ENCODE assay signal across 15 mouse cellular contexts in genomic region chr11:40362530-40363185, GRCm38 (mm10).
DNase-seq lines count a peak whose midpoint lies in the region; ATAC-seq and TF ChIP-seq lines count a peak whose summit lies in the region.
"Had no signal": no experiment of that assay in that cellular context is flagged by ENCODE, and none has a peak within 500 bp of the region (broad histone marks: within the 10 kb centered on the region; RNA-seq: fewer than 3 reads in every experiment).

No protein-coding gene starts in this region.

- no peaks in the 10 kb centered on the region for H3K27me3 ChIP-seq in liver, adult 2 months (ENCODE audit: control insufficient read depth, insufficient read depth, low read length)
- no peaks in the 10 kb centered on the region for H3K27me3 ChIP-seq in liver, embryonic 11.5 days (replicated peaks; ENCODE audit: control insufficient read depth, insufficient read depth, low read length)
- no peaks in the 10 kb centered on the region for H3K27me3 ChIP-seq in embryonic facial prominence, embryonic 10.5 days (replicated peaks; ENCODE audit: low read depth, poor library complexity, severe bottlenecking)
- no peaks in the 10 kb centered on the region for H3K27me3 ChIP-seq in intestine, postnatal 0 days (replicated peaks; ENCODE audit: control insufficient read depth, insufficient read depth, low read length)

- H3K36me3 ChIP-seq in liver, adult 2 months (ENCODE audit: control insufficient read depth, insufficient read depth, low read length) = no peaks in the 10 kb centered on the region
- H3K36me3 ChIP-seq in liver, embryonic 11.5 days (ENCODE audit: control insufficient read depth, insufficient read depth, low read length) = no peaks in the 10 kb centered on the region
- no peaks in the 10 kb centered on the region for H3K36me3 ChIP-seq in embryonic facial prominence, embryonic 10.5 days (replicated peaks)
- no peaks in the 10 kb centered on the region for H3K36me3 ChIP-seq in intestine, postnatal 0 days (ENCODE audit: control insufficient read depth, insufficient read depth)

- WGBS in liver, adult 2 months = 43% methylated on average over 2 of the region's 2 CpGs
- WGBS in liver, embryonic 11.5 days = 43% methylated on average over 2 of the region's 2 CpGs
- WGBS in embryonic facial prominence, embryonic 10.5 days = 49% methylated on average over 2 of the region's 2 CpGs
- WGBS in intestine, postnatal 0 days = 54% methylated on average over 2 of the region's 2 CpGs

- no peak for TF ChIP-seq CTCF in liver, adult 2 months (IDR thresholded peaks at IDR 0.05; ENCODE audit: low read depth, low read length)
- no peak for TF ChIP-seq CTCF in intestine, postnatal 0 days (IDR thresholded peaks at IDR 0.05; ENCODE audit: low read depth)

- no peaks in the 10 kb centered on the region for H3K79me2 ChIP-seq in liver, adult 2 months (ENCODE audit: control insufficient read depth, insufficient read depth, low read length)

- H3K27ac ChIP-seq in liver, adult 2 months (replicated peaks; ENCODE audit: insufficient read depth, low read depth, low read length) = no peak overlapping the region
- H3K27ac ChIP-seq in liver, embryonic 11.5 days (ENCODE audit: low read depth, low read length) = no peak overlapping the region
- H3K27ac ChIP-seq in embryonic facial prominence, embryonic 10.5 days (replicated peaks) = no peak overlapping the region
- H3K27ac ChIP-seq in intestine, postnatal 0 days (ENCODE audit: low read depth, low read length) = no peak overlapping the region
- H3K27ac ChIP-seq: heart, adult 2 months had no signal

- no peak overlapping the region for H3K4me3 ChIP-seq in liver, adult 2 months (ENCODE audit: insufficient read depth, low read depth, low read length)
- no peak overlapping the region for H3K4me3 ChIP-seq in liver, embryonic 11.5 days (ENCODE audit: low read depth, low read length)
- no peak overlapping the region for H3K4me3 ChIP-seq in embryonic facial prominence, embryonic 10.5 days
- no peak overlapping the region for H3K4me3 ChIP-seq in intestine, postnatal 0 days (ENCODE audit: low read depth, low read length)
- H3K4me3 ChIP-seq: heart, adult 2 months had no signal

- no peak for ATAC-seq in liver, embryonic 11.5 days (replicated peaks; ENCODE audit: low FRiP score)
- ATAC-seq in intestine, postnatal 0 days = no peak
- ATAC-seq: intestine, embryonic 16.5 days had no signal

- no peak overlapping the region for H3K9ac ChIP-seq in liver, adult 2 months (ENCODE audit: low read depth, low read length)
- no peak overlapping the region for H3K9ac ChIP-seq in liver, embryonic 11.5 days (ENCODE audit: low read depth, low read length)
- no peak overlapping the region for H3K9ac ChIP-seq in intestine, postnatal 0 days (ENCODE audit: low read depth, low read length)

- no peak for TF ChIP-seq POLR2A in liver, adult 2 months (IDR thresholded peaks at IDR 0.05; ENCODE audit: extremely low read depth, insufficient read depth, low read length)

- no peaks in the 10 kb centered on the region for H3K4me1 ChIP-seq in liver, adult 2 months (ENCODE audit: control insufficient read depth, insufficient read depth, low read length)
- H3K4me1 ChIP-seq in liver, embryonic 11.5 days (replicated peaks; ENCODE audit: control insufficient read depth, insufficient read depth, low read length) = no peaks in the 10 kb centered on the region
- H3K4me1 ChIP-seq in embryonic facial prominence, embryonic 10.5 days = 0 out of 2 replicates have a peak, but pooled peaks cover 2% of the 10 kb centered on the region
- no peaks in the 10 kb centered on the region for H3K4me1 ChIP-seq in intestine, postnatal 0 days (replicated peaks; ENCODE audit: control insufficient read depth, insufficient read depth, low read length)

- intact Hi-C loops in gastrocnemius, postnatal 14 days (cut with DNase I; ENCODE audit: low total_unique reads) = no loop called here

- no peak overlapping the region for H3K4me2 ChIP-seq in liver, embryonic 11.5 days
- H3K4me2 ChIP-seq in intestine, postnatal 0 days (replicated peaks; ENCODE audit: low read depth) = no peak overlapping the region

- no peaks in the 10 kb centered on the region for H3K9me3 ChIP-seq in liver, embryonic 11.5 days (ENCODE audit: control insufficient read depth, low read length)
- no peaks in the 10 kb centered on the region for H3K9me3 ChIP-seq in embryonic facial prominence, embryonic 10.5 days
- no peaks in the 10 kb centered on the region for H3K9me3 ChIP-seq in intestine, postnatal 0 days (ENCODE audit: control insufficient read depth)

- peak; percentile 14 for DNase-seq in liver, adult 2 months (ENCODE audit: extremely low read depth, low read depth, low spot score)
- no peak for DNase-seq in liver, embryonic 11.5 days (ENCODE audit: low spot score)
- peak; percentile 13 for DNase-seq in embryo, embryonic 10.5 days (ENCODE audit: low spot score)
- DNase-seq in embryonic facial prominence, embryonic 10.5 days (ENCODE audit: low spot score) = peak; percentile 8
- DNase-seq in gonadal fat pad, adult 2 months (ENCODE audit: low read depth) = peak; percentile 10
- DNase-seq in gastrocnemius, postnatal 14 days = no peak
- DNase-seq: adrenal gland, postnatal 25 days; cerebellum, postnatal 14 days; heart, adult 2 months; heart, postnatal 10 days; liver; lung, postnatal 10 days; thymus, postnatal 25 days had no signal

Comparison
In these comparisons a context has a peak if more than half of its experiments do, and no peak if none do; other contexts are left out.
1. DNase-seq: peak in liver, adult 2 months (single experiment), embryo, embryonic 10.5 days (single experiment), embryonic facial prominence, embryonic 10.5 days (single experiment) and gonadal fat pad, adult 2 months (single experiment); none in liver, embryonic 11.5 days (single experiment) and gastrocnemius, postnatal 14 days (single experiment).